Mouse (Mus musculus): ENCODE measurements around the gene Cadm1.

Gene Cadm1

GRCm38 (mm10) chr9:47610316-47610715 lies 80.3 kb downstream of the Cadm1 start:
- no peak for DNase-seq

DNA sequence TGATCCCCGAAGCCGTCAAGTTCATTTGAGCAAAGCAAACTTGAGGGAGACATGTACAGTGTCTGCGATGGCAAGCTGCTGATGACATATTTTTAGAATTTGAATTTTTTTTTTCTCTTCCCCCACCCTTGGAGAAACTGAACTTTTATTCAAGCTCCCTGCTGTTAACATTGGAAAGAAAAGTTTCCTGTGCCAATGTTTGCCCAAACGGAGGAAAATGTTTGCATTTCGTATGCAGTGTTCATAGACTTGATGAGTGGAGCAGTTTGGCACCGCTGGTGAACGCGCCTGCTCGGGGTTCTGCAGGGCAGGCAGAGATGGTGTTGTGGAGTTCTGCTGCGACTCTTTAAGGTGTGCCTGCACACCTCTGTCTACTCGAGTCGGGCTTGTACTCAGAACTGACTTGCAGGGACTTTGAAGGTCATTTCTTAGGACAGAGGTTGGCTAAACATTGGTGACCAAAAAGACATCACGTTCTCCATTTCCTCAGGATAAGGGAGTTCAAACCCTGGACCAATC lies 83.0 kb downstream of the Cadm1 start:
- no peak for DNase-seq

- no peak for DNase-seq
Observed at GRCm38 (mm10) chr9:47615049-47615448, 85.1 kb downstream of the Cadm1 start.

DNA sequence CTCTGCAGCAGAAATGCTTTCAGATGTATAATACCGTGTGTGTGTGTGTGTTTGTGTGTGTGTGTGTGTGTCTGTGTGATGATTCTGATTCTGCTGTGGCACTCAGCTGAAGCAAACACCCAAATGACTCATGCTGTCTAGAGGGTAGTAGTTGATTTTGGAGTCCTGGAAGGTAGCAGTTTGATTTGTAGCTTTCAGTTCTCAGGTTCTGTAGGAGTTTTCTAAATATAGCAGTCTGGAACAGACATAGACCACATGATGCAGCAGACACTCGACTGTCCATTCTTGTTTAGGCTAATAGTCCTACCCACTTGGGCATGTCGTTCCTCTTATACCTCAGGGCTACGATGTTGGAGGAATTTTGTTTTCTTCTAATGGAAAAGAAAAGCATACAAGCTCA lies 86.4 kb downstream of the Cadm1 start:
- DNase-seq = no peak

DNA sequence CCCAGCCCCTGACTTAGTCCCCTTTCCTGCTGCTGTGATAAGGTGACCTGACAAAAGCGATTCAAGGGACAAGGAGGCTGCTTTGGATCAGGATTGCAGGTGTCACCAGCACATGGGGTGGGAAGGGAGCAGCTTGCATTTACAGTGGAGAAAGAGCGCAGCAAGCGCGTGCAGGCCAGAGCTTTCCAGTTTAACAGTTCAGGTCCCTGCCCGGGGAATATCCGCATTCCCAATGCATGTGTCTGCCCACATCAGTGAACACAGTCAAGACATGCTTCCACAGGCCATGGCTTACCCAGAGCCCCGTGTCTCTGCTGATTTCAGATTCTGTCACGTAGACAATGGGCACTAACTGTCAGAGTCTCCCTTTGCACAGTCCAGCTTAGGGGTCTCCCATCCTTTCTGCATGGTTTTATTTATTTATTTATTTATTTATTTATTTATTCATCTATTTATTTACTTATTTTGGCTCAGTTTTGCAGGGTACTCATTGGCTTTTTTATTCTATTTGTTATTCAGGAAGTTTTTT lies 89.6 kb downstream of the Cadm1 start:
- DNase-seq = no peak

- peak; percentile 13 for DNase-seq
Observed at GRCm38 (mm10) chr9:47623447-47624445, 93.8 kb downstream of the Cadm1 start.

DNA sequence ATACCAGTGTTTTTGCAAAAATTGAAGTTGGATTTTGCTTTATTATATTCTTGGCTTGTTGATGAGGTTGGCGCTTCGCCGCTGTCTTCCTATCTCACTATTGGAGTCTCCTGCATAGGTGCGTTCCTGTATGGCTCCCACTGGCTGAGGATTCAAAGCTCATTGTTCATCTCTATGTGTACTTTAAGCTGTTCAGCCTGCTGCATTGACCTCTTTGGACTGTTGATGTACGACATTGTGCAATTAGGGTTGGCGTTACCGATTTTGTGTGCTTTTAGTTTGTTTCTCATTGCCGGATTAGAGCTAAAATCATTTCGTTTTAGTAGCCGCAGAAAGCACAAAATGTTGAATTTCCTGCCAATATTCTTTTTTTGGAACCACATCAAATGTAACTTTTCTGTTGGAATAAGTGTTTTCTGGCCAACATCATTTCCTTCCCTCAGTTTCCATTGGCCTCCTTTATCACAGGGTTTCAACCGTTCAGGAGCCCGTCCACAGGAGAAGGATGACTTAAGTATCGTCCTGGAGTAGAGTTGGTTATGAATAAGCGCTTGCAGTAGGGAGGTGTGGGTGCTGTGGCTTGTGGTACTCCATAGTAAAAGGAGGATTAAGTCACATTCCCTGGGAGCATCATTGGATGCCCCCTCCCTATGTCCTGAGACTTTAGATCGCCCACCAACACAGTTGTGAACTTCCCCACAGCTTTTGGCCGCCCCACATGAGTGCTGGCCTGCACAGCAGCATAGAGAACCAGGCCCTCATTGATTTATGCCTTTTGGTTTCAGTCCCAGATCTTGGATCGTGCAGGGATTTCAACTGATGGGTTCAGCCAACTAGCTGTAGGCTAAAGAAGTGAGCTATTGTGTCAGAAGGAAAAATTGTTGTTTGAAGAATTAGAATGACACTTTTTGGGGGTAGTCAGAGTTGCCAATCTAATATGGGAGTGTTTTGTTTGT lies 94.9 kb downstream of the Cadm1 start:
- peak; percentile 45 for DNase-seq

DNA sequence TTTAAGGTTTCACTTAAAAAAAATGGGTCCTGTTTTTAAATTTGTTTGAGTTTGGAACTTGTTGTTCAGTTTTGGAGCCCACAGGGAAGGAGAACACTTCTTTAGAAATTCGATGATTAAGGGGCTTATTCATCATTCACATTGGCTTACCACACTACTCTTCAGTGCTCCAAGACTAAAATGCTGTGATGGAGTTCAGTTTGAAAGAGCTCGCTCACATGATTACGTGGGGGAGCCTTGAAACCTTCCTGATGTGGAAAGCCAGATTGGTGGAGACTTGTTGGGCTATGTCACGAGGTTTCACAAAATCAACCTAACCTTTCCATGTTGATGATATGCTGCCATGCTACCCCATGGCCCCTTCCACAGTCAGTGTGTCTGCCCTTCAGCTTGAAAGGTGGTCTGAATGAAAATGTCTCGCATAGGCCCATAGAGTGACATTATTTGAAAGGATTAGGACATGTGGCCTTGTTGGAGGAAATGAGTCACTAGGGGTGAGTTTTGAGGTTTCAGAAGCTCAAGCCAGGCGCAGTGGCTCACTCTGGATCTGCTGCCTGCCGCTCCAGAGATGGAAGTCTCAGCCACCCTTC lies 95.7 kb downstream of the Cadm1 start:
- no peak for DNase-seq

GRCm38 (mm10) chr9:47627966-47628365 lies 98.0 kb downstream of the Cadm1 start:
- no peak for DNase-seq

DNA sequence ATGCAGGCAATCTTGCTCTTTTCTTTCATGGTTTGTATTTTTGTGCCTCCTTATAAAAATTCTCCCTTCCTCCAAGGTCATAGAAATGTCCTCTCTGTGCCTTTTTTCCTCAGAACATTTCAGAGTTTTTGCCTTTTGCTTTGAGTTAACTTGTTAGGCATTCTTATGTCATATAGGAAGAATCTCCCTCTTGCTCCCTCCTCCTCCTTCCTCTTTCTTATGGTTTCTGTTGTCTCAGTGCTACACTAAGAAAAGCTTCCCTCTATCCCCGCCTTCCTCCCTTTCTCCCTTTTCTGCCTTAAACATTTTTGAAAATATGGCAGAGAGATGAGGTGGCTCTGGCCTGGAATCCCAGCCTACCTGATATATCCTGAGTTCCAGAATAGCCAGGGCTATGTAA lies 98.6 kb downstream of the Cadm1 start:
- DNase-seq = no peak

- no peak for DNase-seq
Observed at GRCm38 (mm10) chr9:47634695-47635094, 104.7 kb downstream of the Cadm1 start.

GRCm38 (mm10) chr9:47642663-47643062 lies 112.7 kb downstream of the Cadm1 start:
- no peak for DNase-seq

- no peak for DNase-seq
Observed at GRCm38 (mm10) chr9:47645056-47645455, 115.1 kb downstream of the Cadm1 start.

DNA sequence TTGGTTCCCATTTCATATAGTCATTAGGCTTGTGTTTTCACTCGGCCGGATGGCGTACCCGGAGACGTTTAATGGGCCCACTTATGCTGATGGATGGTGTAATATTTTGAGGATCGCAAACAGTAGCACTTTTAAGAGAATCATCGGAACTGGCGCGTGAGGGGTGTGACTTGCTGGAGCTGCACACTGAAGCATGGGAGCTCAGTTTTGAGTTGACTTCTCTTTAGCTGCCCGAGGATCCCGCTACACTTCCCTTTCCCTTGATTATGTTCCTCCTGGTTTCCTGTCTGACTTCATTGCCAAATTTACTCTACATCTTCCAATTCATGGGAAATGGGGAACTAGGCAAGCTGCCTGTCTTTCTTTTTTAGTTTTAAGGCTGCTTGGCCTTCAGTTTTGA lies 121.5 kb downstream of the Cadm1 start:
- DNase-seq = peak; percentile 12

- DNase-seq = no peak
Observed at GRCm38 (mm10) chr9:47652203-47652602, 122.2 kb downstream of the Cadm1 start.

- no peak for DNase-seq
Observed at GRCm38 (mm10) chr9:47652936-47653335, 123.0 kb downstream of the Cadm1 start.

DNA sequence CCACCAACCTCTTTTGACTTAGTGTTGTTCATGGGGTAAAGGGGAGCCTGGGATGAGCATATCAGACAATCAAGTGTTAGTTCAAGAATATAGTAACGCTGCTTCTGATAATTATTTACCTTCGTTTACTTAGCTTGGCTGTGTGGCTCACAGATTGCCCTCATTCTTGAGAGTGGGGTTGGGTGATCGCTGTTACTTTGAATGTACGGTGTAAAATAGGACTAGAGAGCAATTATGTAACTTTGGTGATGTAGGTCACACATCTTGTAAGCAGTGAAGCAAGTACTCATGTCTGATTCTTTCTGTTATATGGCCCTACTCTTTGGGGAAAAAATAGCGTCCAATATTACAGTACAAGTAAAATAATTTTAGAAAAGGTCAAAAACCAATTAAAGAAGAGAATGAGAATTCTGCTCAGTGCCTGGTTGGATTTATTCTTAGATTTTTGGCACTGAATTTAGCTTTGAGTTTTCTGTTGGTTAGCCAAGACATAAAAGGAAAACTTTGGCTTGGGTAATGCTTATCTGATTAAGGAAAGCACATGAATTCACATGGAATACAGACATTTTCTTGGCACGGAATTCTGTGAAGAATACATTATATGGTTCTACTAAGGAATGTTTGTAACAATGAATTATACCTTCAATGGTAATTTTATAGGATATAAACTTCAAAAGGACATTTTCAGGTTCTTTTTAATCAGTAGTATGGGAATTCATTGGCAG lies 129.6 kb downstream of the Cadm1 start:
- no peak for DNase-seq

DNA sequence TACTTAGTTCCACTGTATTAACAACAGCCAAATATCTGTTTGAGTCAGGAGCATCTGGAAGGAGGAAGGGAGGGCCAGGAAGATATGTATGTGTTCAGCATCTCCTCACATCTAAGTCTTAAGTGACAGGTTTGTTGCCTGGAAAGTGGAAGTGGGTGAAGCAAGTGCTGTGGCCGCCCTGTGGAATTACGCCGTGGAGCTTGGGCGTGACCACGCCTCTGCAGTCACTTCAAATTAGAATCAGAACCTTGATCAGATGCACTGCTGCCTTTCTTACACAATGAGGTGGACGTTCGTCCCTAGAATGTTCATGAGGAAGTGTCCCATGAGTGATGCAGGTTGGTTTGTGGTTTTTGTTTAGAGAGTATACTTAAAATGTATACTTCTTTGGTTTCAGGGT lies 131.6 kb downstream of the Cadm1 start:
- no peak for DNase-seq

GRCm38 (mm10) chr9:47669206-47669605 lies 139.2 kb downstream of the Cadm1 start:
- DNase-seq = no peak

DNA sequence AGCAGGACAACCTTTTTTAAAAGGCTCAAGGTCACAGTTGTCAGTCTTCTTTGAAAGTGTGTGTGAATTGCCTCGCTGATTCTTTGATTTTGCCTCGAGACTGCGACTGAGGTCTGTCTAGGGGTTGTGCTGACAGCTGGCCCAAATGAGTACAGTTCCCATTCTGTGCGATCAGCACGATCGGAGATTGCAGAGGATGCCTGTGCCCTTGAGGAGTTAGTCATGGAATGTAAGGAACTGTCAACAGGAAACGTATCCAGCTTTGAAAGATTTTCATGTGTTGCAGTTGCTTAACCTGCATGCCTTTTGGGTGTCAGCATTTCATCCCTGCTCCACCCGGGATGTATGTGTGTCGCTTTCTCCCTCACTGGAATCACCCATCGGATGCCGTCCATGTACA lies 141.6 kb downstream of the Cadm1 start:
- DNase-seq = no peak

- DNase-seq = peak; percentile 11
Observed at GRCm38 (mm10) chr9:47674766-47675713, 145.1 kb downstream of the Cadm1 start.

Measured in kidney, adult 9 months (tissue).